Mouse (Mus musculus) kidney, embryonic 16.5 days (tissue): ENCODE measurements around the gene Cyb561. TPM values are rescaled to one million over a fixed set of nuclear protein-coding genes. Genes with fewer than 3 reads are reported as not detected.

Experiments used
- ATAC-seq: fragments of 200-750 bp; cut with Nextera tagmentation; 2 replicates; pipeline ENCODE4 v1.8.0; 2017; ENCODE audit warnings: moderate TSS enrichment; ENCODE audit not compliant: low FRiP score, low TSS enrichment
- H3K27ac ChIP-seq: fragments of 300-500 bp; sonication (generic); 2 replicates; pipeline ENCODE4 v1.5.1; 2014; ENCODE audit warnings: low read length
- H3K27me3 ChIP-seq: fragments of 300-500 bp; sonication (generic); 2 replicates; pipeline ENCODE4 v1.6.1; 2014; ENCODE audit warnings: low read length, control low read depth, mixed read lengths; ENCODE audit not compliant: insufficient read depth
- H3K36me3 ChIP-seq: fragments of 300-500 bp; sonication (generic); 2 replicates; pipeline ENCODE4 v1.6.1; 2014; ENCODE audit warnings: low read length, control low read depth, mixed read lengths; ENCODE audit not compliant: insufficient read depth
- H3K4me1 ChIP-seq: fragments of 300-500 bp; sonication (generic); 2 replicates; pipeline ENCODE4 v1.6.1; 2014; ENCODE audit warnings: low read length, control low read depth, mixed read lengths; ENCODE audit not compliant: insufficient read depth
- H3K4me2 ChIP-seq: fragments of 300-500 bp; sonication (generic); replicated peaks from 2 replicates; pipeline ENCODE4 v1.6.1; 2014; ENCODE audit warnings: low read depth, low read length
- H3K4me3 ChIP-seq: fragments of 300-500 bp; sonication (generic); 2 replicates; pipeline ENCODE4 v1.5.1; 2014; ENCODE audit warnings: mild to moderate bottlenecking, low read length
- H3K9ac ChIP-seq: fragments of 300-500 bp; sonication (generic); replicated peaks from 2 replicates; pipeline ENCODE4 v1.6.1; 2014; ENCODE audit warnings: low read length
- H3K9me3 ChIP-seq: fragments of 300-500 bp; sonication (generic); 2 replicates; pipeline ENCODE4 v1.6.1; 2016; ENCODE audit warnings: low read length, control low read depth
- WGBS: fragments of 180-500 bp; shearing (Covaris S2); extraction: QIAGEN DNeasy Blood & Tissue Kit; methylation state at CpG from one replicate; pipeline ENCODE4 v1.1.7; 2014; 5-methylcytosine and 5-hydroxymethylcytosine counted together
- polyA plus RNA-seq: library from polyadenylated mRNA; unstranded; fragments of >200 nt; fragmentation: Nextera tagmentation; extraction: Ambion mirVana; gene quantifications from 2 replicates; pipeline ENCODE4 v1.2.1, GENCODE M21; 2015

The Cyb561 gene
- polyA plus RNA-seq, 1 experiment from 2014 or later: 33.9 TPM

DNA sequence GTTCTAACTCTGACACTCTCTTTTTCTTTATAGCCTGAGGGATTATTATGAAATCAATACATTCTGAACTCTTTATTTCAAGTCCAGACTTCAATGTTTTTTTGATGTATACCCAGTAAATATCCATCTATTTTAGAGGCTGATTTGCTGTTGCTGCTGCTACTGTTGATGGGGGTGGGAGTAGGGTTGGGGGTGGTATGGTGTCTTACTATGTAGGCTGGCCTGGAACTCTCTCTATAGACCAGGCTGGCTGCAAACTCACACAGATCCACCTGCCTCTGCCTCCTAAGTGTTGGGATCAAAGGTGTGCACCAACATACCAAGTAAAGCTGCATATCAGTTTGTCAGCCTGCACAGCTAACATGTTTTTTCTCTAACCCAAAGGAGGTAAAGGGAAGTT is 42.0 kb downstream of the Cyb561 start:
- no peak for ATAC-seq

GRCm38 (mm10) chr11:105909617-105910016 is 43.5 kb downstream of the Cyb561 start:
- no peak for ATAC-seq
- Histone ChIP-seq H3K27me3 (no peaks in the 10 kb centered on the region), H3K4me2 (no peak overlapping the region), H3K36me3 (peaks cover 8% of the 10 kb centered on the region; the same call in 1 of the 2 replicates), H3K27ac (no peak overlapping the region), H3K4me3 (no peak overlapping the region), H3K9ac (no peak overlapping the region), H3K4me1 (no peaks in the 10 kb centered on the region), H3K9me3 (no peaks in the 10 kb centered on the region)
- 29% methylated on average over 2 of the region's 2 CpGs for WGBS

More for the DNA sequence above, 42.0 kb downstream of the Cyb561 start:
- Histone ChIP-seq H3K4me1 (no peaks in the 10 kb centered on the region), H3K9ac (no peak overlapping the region), H3K27ac (no peak overlapping the region), H3K9me3 (no peaks in the 10 kb centered on the region), H3K4me3 (no peak overlapping the region), H3K4me2 (no peak overlapping the region), H3K36me3 (peaks cover 8% of the 10 kb centered on the region; the same call in 1 of the 2 replicates), H3K27me3 (no peaks in the 10 kb centered on the region)

GRCm38 (mm10) chr11:105908926-105909325 is 44.2 kb downstream of the Cyb561 start:
- Histone ChIP-seq H3K4me3 (no peak overlapping the region), H3K4me1 (no peaks in the 10 kb centered on the region), H3K27me3 (no peaks in the 10 kb centered on the region), H3K27ac (no peak overlapping the region), H3K9ac (no peak overlapping the region), H3K4me2 (no peak overlapping the region), H3K9me3 (no peaks in the 10 kb centered on the region), H3K36me3 (peaks cover 8% of the 10 kb centered on the region; the same call in 1 of the 2 replicates)
- 91% methylated on average over 8 of the region's 8 CpGs for WGBS
- ATAC-seq: no peak

GRCm38 (mm10) chr11:105907381-105907780 is 45.8 kb downstream of the Cyb561 start:
- WGBS: 86% methylated on average over 1 of the region's 1 CpGs
- no peak overlapping the region for H3K9ac ChIP-seq
- no peak overlapping the region for H3K4me3 ChIP-seq
- no peaks in the 10 kb centered on the region for H3K4me1 ChIP-seq
- no peaks in the 10 kb centered on the region for H3K36me3 ChIP-seq
- ATAC-seq: no peak
- H3K27ac ChIP-seq: no peak overlapping the region
- no peak overlapping the region for H3K4me2 ChIP-seq
- no peaks in the 10 kb centered on the region for H3K27me3 ChIP-seq
- no peaks in the 10 kb centered on the region for H3K9me3 ChIP-seq

DNA sequence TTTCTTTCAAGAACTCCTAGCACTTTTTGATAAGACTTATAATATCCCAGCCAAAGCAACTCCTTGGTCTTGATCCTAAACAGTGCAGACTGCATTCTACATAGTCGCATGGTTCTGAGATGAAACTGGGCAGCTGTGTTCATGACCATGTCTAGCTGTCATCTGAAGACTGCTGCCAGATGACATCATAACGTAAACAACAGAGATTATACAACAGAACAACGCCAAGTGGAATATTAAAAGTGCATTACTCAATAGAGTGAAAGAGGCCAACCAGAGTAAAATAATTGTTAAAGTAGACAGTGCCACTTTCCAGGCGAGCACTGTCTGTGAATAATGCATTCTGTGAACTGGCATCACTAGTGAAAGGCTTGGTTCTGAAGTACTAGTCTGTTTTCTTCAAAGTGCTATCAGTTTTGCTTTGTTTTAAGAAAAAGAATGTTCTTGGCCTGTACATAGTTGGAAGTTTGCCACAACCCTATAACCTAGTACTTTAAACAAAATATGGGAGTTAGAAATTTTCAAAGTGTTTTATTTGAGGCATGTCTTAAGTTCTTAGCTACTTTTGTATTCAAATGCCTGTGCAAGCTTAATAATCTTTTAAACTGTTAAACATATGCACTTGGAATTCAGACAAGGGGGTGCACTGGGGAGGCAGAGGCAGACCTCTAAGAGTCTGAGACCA is 47.5 kb downstream of the Cyb561 start:
- no peak for ATAC-seq
- H3K9ac ChIP-seq: no peak overlapping the region
- 65% methylated on average over 4 of the region's 4 CpGs for WGBS
- no peaks in the 10 kb centered on the region for H3K27me3 ChIP-seq
- H3K4me2 ChIP-seq: no peak overlapping the region
- H3K9me3 ChIP-seq: no peaks in the 10 kb centered on the region
- peaks cover 3% of the 10 kb centered on the region for H3K36me3 ChIP-seq
- H3K4me1 ChIP-seq: no peaks in the 10 kb centered on the region
- H3K27ac ChIP-seq: no peak overlapping the region
- H3K4me3 ChIP-seq: no peak overlapping the region

DNA sequence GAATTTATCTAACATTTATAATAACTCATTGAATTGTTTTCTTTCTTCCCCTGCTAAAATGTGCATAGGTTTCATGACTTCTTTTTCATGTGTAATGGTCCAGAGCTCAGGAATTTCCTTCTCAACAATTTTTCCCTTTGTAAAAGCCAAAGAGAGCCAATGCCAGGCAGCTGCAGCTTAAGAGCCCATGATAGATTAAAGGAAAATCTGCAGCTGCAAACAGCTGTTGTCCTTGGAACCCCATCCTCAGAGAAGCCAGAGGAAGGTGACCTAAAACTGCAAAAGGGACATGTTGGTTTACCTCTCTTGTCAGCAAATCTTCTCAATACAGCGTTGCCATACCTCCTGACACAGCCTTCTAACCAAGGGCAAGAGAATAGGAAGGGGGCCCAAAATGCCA is 50.2 kb downstream of the Cyb561 start:
- Histone ChIP-seq H3K27ac (no peak overlapping the region), H3K9me3 (no peaks in the 10 kb centered on the region), H3K4me3 (no peak overlapping the region), H3K36me3 (peaks cover 3% of the 10 kb centered on the region), H3K27me3 (no peaks in the 10 kb centered on the region), H3K4me2 (no peak overlapping the region), H3K4me1 (no peaks in the 10 kb centered on the region), H3K9ac (no peak overlapping the region)
- ATAC-seq: no peak
- WGBS: 85% methylated on average over 1 of the region's 1 CpGs

DNA sequence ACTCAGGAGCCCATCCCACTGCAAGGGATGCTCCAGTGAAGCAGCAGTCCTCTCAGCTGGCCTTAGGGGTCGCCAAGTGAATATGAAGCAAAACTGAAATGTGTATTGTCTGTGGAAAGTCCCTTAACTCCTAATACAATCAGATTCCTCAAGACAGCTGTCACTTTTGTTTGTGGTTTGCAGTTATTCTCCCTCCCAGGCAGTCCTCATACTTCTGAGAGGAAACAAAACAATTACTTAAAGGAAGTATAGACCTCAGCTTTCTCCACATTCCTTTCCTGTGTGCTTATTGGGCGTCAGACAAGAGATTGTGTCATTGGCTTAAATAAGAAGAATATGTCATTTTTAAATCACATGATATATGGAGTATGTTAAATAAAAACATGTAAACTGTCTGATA is 51.6 kb downstream of the Cyb561 start:
- Histone ChIP-seq H3K27ac (no peak overlapping the region), H3K36me3 (peaks cover 6% of the 10 kb centered on the region), H3K4me3 (no peak overlapping the region), H3K9me3 (no peaks in the 10 kb centered on the region), H3K27me3 (no peaks in the 10 kb centered on the region), H3K4me1 (no peaks in the 10 kb centered on the region), H3K9ac (no peak overlapping the region), H3K4me2 (no peak overlapping the region)
- 78% methylated on average over 2 of the region's 2 CpGs for WGBS
- no peak for ATAC-seq

- no peak for ATAC-seq
- no peak overlapping the region for H3K27ac ChIP-seq
- H3K4me2 ChIP-seq: no peak overlapping the region
- 50% methylated on average over 1 of the region's 1 CpGs for WGBS
- no peaks in the 10 kb centered on the region for H3K27me3 ChIP-seq
- no peak overlapping the region for H3K4me3 ChIP-seq
- H3K4me1 ChIP-seq: no peaks in the 10 kb centered on the region
- H3K9me3 ChIP-seq: no peaks in the 10 kb centered on the region
- H3K9ac ChIP-seq: no peak overlapping the region
- peaks cover 6% of the 10 kb centered on the region for H3K36me3 ChIP-seq
Measured at GRCm38 (mm10) chr11:105899151-105899550, 54.0 kb downstream of the Cyb561 start.

- WGBS: 81% methylated on average over 1 of the region's 1 CpGs
- ATAC-seq: no peak
Measured at GRCm38 (mm10) chr11:105887281-105887680, 65.9 kb downstream of the Cyb561 start.

DNA sequence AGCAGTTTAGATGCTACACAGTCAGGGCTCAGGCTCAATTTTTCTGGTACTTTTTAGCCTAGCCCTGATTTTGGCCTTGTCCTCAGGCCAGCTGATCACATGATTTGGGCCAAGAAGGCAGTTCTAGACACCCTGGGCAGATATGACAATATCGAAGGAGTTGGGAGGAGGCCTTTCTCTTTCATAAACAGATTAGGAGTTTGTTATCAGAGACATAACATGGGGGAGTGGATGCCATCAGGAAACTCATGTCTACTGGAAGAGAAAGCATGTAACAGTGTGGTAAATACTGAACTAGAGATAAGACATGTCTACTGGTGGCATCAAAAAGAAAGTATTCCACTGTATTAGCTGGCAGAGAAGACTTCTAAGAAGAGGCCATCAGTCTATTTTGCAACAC is 67.6 kb downstream of the Cyb561 start:
- H3K27me3 ChIP-seq: no peaks in the 10 kb centered on the region
- no peaks in the 10 kb centered on the region for H3K9me3 ChIP-seq
- H3K4me1 ChIP-seq: no peaks in the 10 kb centered on the region
- no peaks in the 10 kb centered on the region for H3K36me3 ChIP-seq
- no peak overlapping the region for H3K4me3 ChIP-seq
- no peak overlapping the region for H3K9ac ChIP-seq
- no peak for ATAC-seq
- H3K27ac ChIP-seq: no peak overlapping the region
- H3K4me2 ChIP-seq: no peak overlapping the region
- 85% methylated on average over 1 of the region's 1 CpGs for WGBS

More at GRCm38 (mm10) chr11:105887281-105887680, 65.9 kb downstream of the Cyb561 start:
- Histone ChIP-seq H3K27ac (no peak overlapping the region), H3K9me3 (no peaks in the 10 kb centered on the region), H3K9ac (no peak overlapping the region), H3K4me3 (no peak overlapping the region), H3K36me3 (no peaks in the 10 kb centered on the region), H3K4me2 (no peak overlapping the region), H3K27me3 (no peaks in the 10 kb centered on the region), H3K4me1 (no peaks in the 10 kb centered on the region)
